Comparison of ENCODE assay signal across 25 mouse cellular contexts in the genomic region with DNA sequence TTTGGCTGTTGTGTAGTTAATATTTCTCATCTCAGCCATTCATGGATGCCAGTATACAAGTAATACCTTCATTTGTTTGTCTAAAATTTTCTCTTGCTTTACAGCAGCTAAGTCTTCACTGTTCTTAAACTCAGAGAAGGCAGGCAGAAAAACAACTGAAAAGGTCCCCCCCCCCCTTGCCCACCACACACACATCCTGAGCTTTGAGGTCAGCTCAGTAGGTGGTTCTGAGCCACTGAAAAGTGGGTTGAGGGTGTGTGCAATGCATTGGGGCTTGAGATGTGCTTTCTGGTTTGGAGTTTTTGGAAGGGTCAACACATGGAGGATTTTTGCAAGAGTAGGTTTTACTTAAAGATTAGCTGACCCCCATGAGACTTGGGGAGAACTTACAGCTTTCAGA.
DNase-seq lines count a peak whose midpoint lies in the region; ATAC-seq lines count a peak whose summit lies in the region.
"Had no signal": no experiment of that assay in that cellular context is flagged by ENCODE, and none has a peak within 500 bp of the region (broad histone marks: within the 10 kb centered on the region; RNA-seq: fewer than 3 reads in every experiment).

No protein-coding gene starts in this region.

- ATAC-seq in CD4-positive, CD25-positive, alpha-beta regulatory T cell, adult 4 months, result peak; percentile 74
- ATAC-seq: forebrain, embryonic 14.5 days; hindbrain, postnatal 0 days; intestine, postnatal 0 days; midbrain, embryonic 13.5 days had no signal

- DNase-seq in induced T-regulatory cell, adult 2 months (ENCODE audit: low read depth), result peak; percentile 56
- DNase-seq in thymus, postnatal 0 days (ENCODE audit: low spot score), result peak; percentile 67
- peak; percentile 34 for DNase-seq in thymus, postnatal 4 days
- DNase-seq in Muller cell, postnatal 12 days (ENCODE audit: inconsistent ontology term), result no peak
- DNase-seq in lung, postnatal 14 days, result no peak
- DNase-seq in right cerebral cortex, adult 2 months (ENCODE audit: low spot score in 2 of 2), result no peak
- DNase-seq: adrenal gland, adult 8-10 months; cerebellum, adult 11 months; cerebellum, adult 9-11 months; embryo, embryonic 11 days; gastrocnemius, adult 2 months; gastrocnemius, postnatal 36 days; heart, adult 18-20 months; heart, postnatal 36 days; kidney, adult 9 months; kidney, postnatal 10 days; liver; lung, postnatal 36 days; right cerebral cortex, adult 18-20 months; right cerebral cortex, postnatal 4 days had no signal

Comparison
In these comparisons a context has a peak if more than half of its experiments do, and no peak if none do; other contexts are left out.
1. DNase-seq: peak in induced T-regulatory cell, adult 2 months (single experiment), thymus, postnatal 0 days (single experiment) and thymus, postnatal 4 days (single experiment); none in Muller cell, postnatal 12 days (single experiment), lung, postnatal 14 days (single experiment) and right cerebral cortex, adult 2 months (0 of 2).